Mouse (Mus musculus): ENCODE data around the gene Plin3. TPM values are rescaled to one million over a fixed set of nuclear protein-coding genes. Genes with fewer than 3 reads are reported as not detected.

Plin3 gene
- polyA plus RNA-seq, 1 experiment from 2014 or later: 99.3 TPM

DNA sequence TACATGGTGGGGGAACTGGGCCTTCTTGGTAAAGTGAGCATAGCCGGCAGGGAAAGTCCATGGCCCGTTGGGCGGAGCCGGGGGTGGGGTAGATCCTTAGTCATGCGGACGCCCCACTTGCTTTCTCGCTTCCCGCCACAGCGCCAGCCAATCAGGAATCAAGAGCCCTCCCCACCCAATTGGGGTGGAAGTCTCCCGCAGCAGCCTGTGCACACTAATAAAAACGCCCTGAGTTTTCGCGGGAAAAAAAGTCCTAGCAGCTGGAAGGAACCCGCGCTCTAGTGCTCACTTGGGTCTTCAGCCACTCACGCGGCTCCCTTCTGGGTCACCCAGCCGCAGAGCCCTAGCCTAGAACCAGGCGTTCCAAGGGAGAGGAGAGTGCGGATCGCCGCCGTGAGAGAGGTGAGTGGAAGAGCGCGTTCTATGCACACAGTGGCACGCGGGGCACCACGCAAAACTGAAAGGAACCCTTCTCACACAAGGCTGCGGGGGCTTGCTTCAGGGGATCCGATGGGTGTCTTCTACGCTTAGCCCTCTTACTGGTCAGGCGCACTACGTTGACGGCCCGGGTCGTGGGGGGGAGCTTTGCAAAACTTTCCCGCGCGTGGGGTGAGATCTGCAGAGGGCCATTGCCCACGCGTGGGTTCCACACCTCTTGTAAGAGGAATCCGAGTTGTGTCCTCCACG lies 10.6 kb upstream of the Plin3 start, which contains the start of gene Uhrf1:
Uhrf1 (plus strand) TSS at position 162 of the 687 bp plus-strand sequence.
- H3K27ac ChIP-seq (ENCODE audit: low read length): peak within 1 kb of the TSS; percentile 38; the same call in 1 of the 2 replicates
- H3K9ac ChIP-seq (replicated peaks; ENCODE audit: low read depth): peak within 1 kb of the TSS; percentile 36
- no peak for TF ChIP-seq EP300 (IDR thresholded peaks at IDR 0.05)
- TF ChIP-seq CTCF (IDR thresholded peaks at IDR 0.05): no peak
- 2% methylated on average over 43 of the region's 43 CpGs for WGBS
- H3K4me2 ChIP-seq (replicated peaks; ENCODE audit: low read depth, low read length): peak within 1 kb of the TSS; percentile 99
- peak within 1 kb of the TSS; percentile 69 for H3K4me3 ChIP-seq (ENCODE audit: low read depth, low read length)
- ATAC-seq (peak; percentile 49), DNase-seq (ENCODE audit: low spot score) (peak; percentile 83)
- H3K9me3 ChIP-seq (ENCODE audit: low read length): no peaks in the 10 kb centered on the region
- H3K4me1 ChIP-seq (ENCODE audit: insufficient read depth, low read depth, low read length): peaks cover 16% of the 10 kb centered on the region
- no peaks in the 10 kb centered on the region for H3K27me3 ChIP-seq (replicated peaks; ENCODE audit: insufficient read depth, low read length)
- H3K36me3 ChIP-seq (ENCODE audit: insufficient read depth, low read length): no peaks in the 10 kb centered on the region

DNA sequence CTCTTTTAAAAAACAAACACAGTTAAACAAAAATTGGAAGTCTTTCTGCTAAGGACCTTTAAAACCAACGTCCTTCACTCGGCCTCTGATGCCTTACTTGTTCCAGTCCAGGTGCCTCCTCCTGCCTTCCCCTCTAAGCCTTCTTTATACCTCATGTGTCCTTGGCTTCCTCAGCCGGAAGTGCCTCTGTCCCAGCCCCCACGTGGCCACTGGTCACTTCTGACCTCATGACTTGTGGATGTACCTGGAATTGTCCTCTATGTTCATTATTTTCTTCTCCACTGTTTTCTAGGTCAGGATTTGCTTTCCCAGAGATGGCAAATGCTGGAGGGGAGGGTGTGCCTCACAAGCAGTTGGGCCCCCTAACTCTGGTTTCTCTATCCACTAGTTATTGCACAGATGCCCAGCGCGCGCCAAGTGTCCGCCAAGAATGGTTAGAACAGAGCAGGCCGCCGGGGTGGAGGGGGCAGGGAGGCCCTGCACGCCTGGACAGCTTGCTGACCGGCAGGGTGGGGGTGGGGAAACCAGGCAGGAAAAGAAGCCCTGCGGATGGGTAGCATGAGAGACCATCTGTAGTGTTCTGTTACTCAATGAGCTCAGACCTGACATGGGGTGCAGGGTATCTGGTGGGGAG lies 9.8 kb upstream of the Plin3 start:
- no peak overlapping the region for H3K4me3 ChIP-seq (ENCODE audit: low read depth, low read length)
- ATAC-seq: 0 out of 2 replicates have a peak, but pooled peaks have one; percentile 8
- 25% methylated on average over 13 of the region's 13 CpGs for WGBS

DNA sequence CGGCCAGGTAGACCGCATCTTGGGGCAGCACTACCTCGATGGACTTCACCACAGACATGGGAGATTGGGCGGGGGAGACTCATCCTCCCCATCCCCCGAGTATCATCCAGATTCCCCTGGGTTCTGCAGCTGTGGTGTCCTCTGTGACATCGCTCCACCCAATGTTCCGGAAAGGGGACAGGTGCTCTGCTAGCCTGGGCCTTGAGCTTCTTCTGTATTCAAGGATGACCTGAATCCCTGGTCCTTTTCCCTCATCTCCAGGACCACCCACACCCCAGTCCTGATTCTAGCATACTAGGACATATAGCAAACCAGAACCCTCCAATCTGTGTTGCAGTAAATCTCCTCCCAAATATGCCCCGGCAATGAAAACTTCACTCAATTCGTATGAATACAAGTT lies 7.5 kb upstream of the Plin3 start, which contains the start of gene Arrdc5:
Arrdc5 (minus strand) TSS at position 101 of the 400 bp plus-strand sequence.
- Histone ChIP-seq H3K4me2 (replicated peaks; ENCODE audit: low read depth, low read length) (no peak within 1 kb of the TSS), H3K27ac (ENCODE audit: low read length) (no peak within 1 kb of the TSS), H3K4me3 (ENCODE audit: low read depth, low read length) (no peak within 1 kb of the TSS), H3K36me3 (ENCODE audit: insufficient read depth, low read length) (no peaks in the 10 kb centered on the region), H3K27me3 (replicated peaks; ENCODE audit: insufficient read depth, low read length) (no peaks in the 10 kb centered on the region), H3K9ac (replicated peaks; ENCODE audit: low read depth) (no peak within 1 kb of the TSS), H3K4me1 (ENCODE audit: insufficient read depth, low read depth, low read length) (peaks cover 11% of the 10 kb centered on the region), H3K9me3 (ENCODE audit: low read length) (no peaks in the 10 kb centered on the region)
- DNase-seq (ENCODE audit: low spot score): no peak
- 92% methylated on average over 9 of the region's 9 CpGs for WGBS
- ATAC-seq: no peak
- TF ChIP-seq EP300 (IDR thresholded peaks at IDR 0.05) (no peak), CTCF (IDR thresholded peaks at IDR 0.05) (no peak)

More for the DNA sequence above, 9.8 kb upstream of the Plin3 start:
- no peaks in the 10 kb centered on the region for H3K36me3 ChIP-seq (ENCODE audit: insufficient read depth, low read length)
- no peaks in the 10 kb centered on the region for H3K9me3 ChIP-seq (ENCODE audit: low read length)
- no peak overlapping the region for H3K9ac ChIP-seq (replicated peaks; ENCODE audit: low read depth)
- DNase-seq (ENCODE audit: low spot score): no peak
- TF ChIP-seq CTCF (IDR thresholded peaks at IDR 0.05): no peak
- no peak for TF ChIP-seq EP300 (IDR thresholded peaks at IDR 0.05)
- no peak overlapping the region for H3K27ac ChIP-seq (ENCODE audit: low read length)
- peak overlapping the region; percentile 99 for H3K4me2 ChIP-seq (replicated peaks; ENCODE audit: low read depth, low read length)
- no peaks in the 10 kb centered on the region for H3K27me3 ChIP-seq (replicated peaks; ENCODE audit: insufficient read depth, low read length)
- H3K4me1 ChIP-seq (ENCODE audit: insufficient read depth, low read depth, low read length): peaks cover 12% of the 10 kb centered on the region

DNA sequence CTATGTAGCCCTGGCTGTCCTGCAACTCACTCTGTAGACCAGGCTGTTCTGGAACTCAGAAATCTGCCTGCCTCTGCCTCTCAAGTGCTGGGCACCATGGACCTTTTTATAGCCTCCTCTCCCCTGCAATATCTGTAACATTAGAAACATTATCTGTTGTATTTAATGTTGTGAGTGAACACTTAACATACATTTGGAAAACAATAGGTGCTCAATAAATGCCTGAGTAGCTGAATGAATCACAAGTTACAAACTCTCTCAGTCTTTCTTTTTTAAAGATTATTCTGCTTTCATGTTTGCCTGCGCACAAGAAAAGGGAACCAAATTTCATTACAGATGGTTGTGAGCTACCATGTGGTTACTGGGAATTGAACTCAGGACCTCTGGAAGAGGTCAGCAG lies 5.6 kb upstream of the Plin3 start:
- H3K36me3 ChIP-seq (ENCODE audit: insufficient read depth, low read length): no peaks in the 10 kb centered on the region
- no peaks in the 10 kb centered on the region for H3K9me3 ChIP-seq (ENCODE audit: low read length)
- 95% methylated on average over 1 of the region's 1 CpGs for WGBS
- no peak overlapping the region for H3K9ac ChIP-seq (replicated peaks; ENCODE audit: low read depth)
- TF ChIP-seq EP300 (IDR thresholded peaks at IDR 0.05) (no peak), CTCF (IDR thresholded peaks at IDR 0.05) (no peak)
- H3K4me1 ChIP-seq (ENCODE audit: insufficient read depth, low read depth, low read length): no peaks in the 10 kb centered on the region
- DNase-seq (ENCODE audit: low spot score): no peak
- ATAC-seq: no peak
- H3K27ac ChIP-seq (ENCODE audit: low read length): no peak overlapping the region
- no peak overlapping the region for H3K4me2 ChIP-seq (replicated peaks; ENCODE audit: low read depth, low read length)
- no peaks in the 10 kb centered on the region for H3K27me3 ChIP-seq (replicated peaks; ENCODE audit: insufficient read depth, low read length)
- no peak overlapping the region for H3K4me3 ChIP-seq (ENCODE audit: low read depth, low read length)

DNA sequence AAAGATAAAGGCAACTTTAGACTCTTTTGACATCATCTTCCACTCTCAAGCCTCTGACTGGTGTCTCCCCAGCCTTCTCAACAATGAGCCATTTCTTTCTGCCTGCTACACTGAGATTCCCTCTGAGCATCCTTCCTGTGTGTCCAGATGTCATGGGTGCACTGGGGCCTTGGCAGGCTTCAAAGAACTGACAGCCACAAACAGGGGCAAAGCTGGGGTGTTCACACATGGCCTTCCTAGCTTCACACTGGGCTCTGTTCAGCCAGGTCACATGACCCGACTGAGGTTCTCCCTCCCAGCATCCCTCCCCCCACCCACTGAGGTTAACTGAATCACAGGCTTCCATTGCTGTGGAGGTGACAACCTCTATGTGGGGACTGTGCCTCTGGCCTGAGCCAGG lies 3.5 kb upstream of the Plin3 start:
- TF ChIP-seq EP300 (IDR thresholded peaks at IDR 0.05) (no peak), CTCF (IDR thresholded peaks at IDR 0.05) (no peak)
- Histone ChIP-seq H3K27me3 (replicated peaks; ENCODE audit: insufficient read depth, low read length) (no peaks in the 10 kb centered on the region), H3K4me1 (ENCODE audit: insufficient read depth, low read depth, low read length) (no peaks in the 10 kb centered on the region), H3K4me3 (ENCODE audit: low read depth, low read length) (no peak overlapping the region), H3K9me3 (ENCODE audit: low read length) (no peaks in the 10 kb centered on the region), H3K36me3 (ENCODE audit: insufficient read depth, low read length) (no peaks in the 10 kb centered on the region), H3K27ac (ENCODE audit: low read length) (no peak overlapping the region), H3K4me2 (replicated peaks; ENCODE audit: low read depth, low read length) (no peak overlapping the region), H3K9ac (replicated peaks; ENCODE audit: low read depth) (no peak overlapping the region)
- 64% methylated on average over 1 of the region's 1 CpGs for WGBS
- ATAC-seq (no peak), DNase-seq (ENCODE audit: low spot score) (no peak)

DNA sequence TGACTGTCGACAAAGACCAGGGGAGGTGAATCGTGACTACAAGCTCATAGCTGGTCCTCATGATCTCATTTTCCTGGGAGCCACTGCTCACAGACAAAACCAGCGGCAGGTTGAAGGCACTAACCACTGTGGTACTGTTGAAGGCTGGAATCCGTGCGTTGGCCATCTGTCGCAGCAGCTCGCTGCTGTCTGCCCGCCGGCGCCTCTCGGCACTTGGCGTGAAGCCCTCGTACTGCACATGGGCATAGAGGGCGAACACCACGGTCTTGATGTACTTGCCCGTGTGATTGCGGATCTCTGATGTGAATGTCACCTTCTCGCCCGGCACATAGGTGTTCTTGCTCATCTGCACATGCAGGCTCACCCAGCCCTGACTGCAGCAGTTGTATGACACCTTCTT lies 1.6 kb upstream of the Plin3 start:
- no peak for ATAC-seq
- 84% methylated on average over 19 of the region's 19 CpGs for WGBS
- no peak for TF ChIP-seq CTCF (IDR thresholded peaks at IDR 0.05)
- no peak for TF ChIP-seq EP300 (IDR thresholded peaks at IDR 0.05)
- Histone ChIP-seq H3K9ac (replicated peaks; ENCODE audit: low read depth) (no peak overlapping the region), H3K4me2 (replicated peaks; ENCODE audit: low read depth, low read length) (no peak overlapping the region), H3K4me3 (ENCODE audit: low read depth, low read length) (no peak overlapping the region), H3K9me3 (ENCODE audit: low read length) (no peaks in the 10 kb centered on the region), H3K27ac (ENCODE audit: low read length) (no peak overlapping the region), H3K4me1 (ENCODE audit: insufficient read depth, low read depth, low read length) (peaks cover 3% of the 10 kb centered on the region; the same call in 1 of the 2 replicates), H3K27me3 (replicated peaks; ENCODE audit: insufficient read depth, low read length) (no peaks in the 10 kb centered on the region), H3K36me3 (ENCODE audit: insufficient read depth, low read length) (no peaks in the 10 kb centered on the region)
- no peak for DNase-seq (ENCODE audit: low spot score)

Measured in lung, postnatal 0 days (tissue).